Mouse (Mus musculus): ENCODE measurements around the gene Nid1. TPM values are rescaled to one million over a fixed set of nuclear protein-coding genes. Genes with fewer than 3 reads are reported as not detected.

Gene Nid1
- polyA plus RNA-seq, 1 experiment from 2014 or later, result 36.2 TPM

- ATAC-seq (ENCODE audit: low FRiP score, low TSS enrichment) (no peak), DNase-seq (ENCODE audit: low spot score) (no peak)
- 80% methylated on average over 6 of the region's 6 CpGs for WGBS
- Histone ChIP-seq H3K27me3 (ENCODE audit: control insufficient read depth, insufficient read depth, low read length) (no peaks in the 10 kb centered on the region), H3K4me1 (replicated peaks; ENCODE audit: control insufficient read depth, insufficient read depth) (no peaks in the 10 kb centered on the region), H3K36me3 (ENCODE audit: control insufficient read depth, insufficient read depth, low read length) (no peaks in the 10 kb centered on the region), H3K4me2 (replicated peaks; ENCODE audit: low read depth) (no peak overlapping the region), H3K9ac (ENCODE audit: low read length) (no peak overlapping the region), H3K9me3 (ENCODE audit: control insufficient read depth, low read length) (no peaks in the 10 kb centered on the region), H3K4me3 (ENCODE audit: low read depth, low read length) (no peak overlapping the region), H3K27ac (replicated peaks) (no peak overlapping the region)
- no peak for TF ChIP-seq CTCF (IDR thresholded peaks at IDR 0.05; ENCODE audit: low read depth)
- TF ChIP-seq EP300 (optimal IDR thresholded peaks at IDR 0.05), result no peak
Observed at GRCm38 (mm10) chr13:13548431-13549190, 111.3 kb downstream of the Nid1 start.

- H3K9me3 ChIP-seq (ENCODE audit: control insufficient read depth, low read length), result no peaks in the 10 kb centered on the region
- no peak overlapping the region for H3K4me2 ChIP-seq (replicated peaks; ENCODE audit: low read depth)
- H3K4me1 ChIP-seq (replicated peaks; ENCODE audit: control insufficient read depth, insufficient read depth), result no peaks in the 10 kb centered on the region
- H3K4me3 ChIP-seq (ENCODE audit: low read depth, low read length), result no peak overlapping the region
- H3K27ac ChIP-seq (replicated peaks), result no peak overlapping the region
- H3K27me3 ChIP-seq (ENCODE audit: control insufficient read depth, insufficient read depth, low read length), result no peaks in the 10 kb centered on the region
- no peak overlapping the region for H3K9ac ChIP-seq (ENCODE audit: low read length)
- DNase-seq (ENCODE audit: low spot score), result no peak
- no peaks in the 10 kb centered on the region for H3K36me3 ChIP-seq (ENCODE audit: control insufficient read depth, insufficient read depth, low read length)
- ATAC-seq (ENCODE audit: low FRiP score, low TSS enrichment), result no peak
- TF ChIP-seq EP300 (optimal IDR thresholded peaks at IDR 0.05), result no peak
- TF ChIP-seq CTCF (IDR thresholded peaks at IDR 0.05; ENCODE audit: low read depth), result no peak
- WGBS, result 65% methylated on average over 9 of the region's 9 CpGs
Observed at GRCm38 (mm10) chr13:13549687-13550660, 112.6 kb downstream of the Nid1 start.

GRCm38 (mm10) chr13:13552020-13552419, 114.7 kb downstream of the Nid1 start:
- TF ChIP-seq CTCF (IDR thresholded peaks at IDR 0.05; ENCODE audit: low read depth) (no peak), EP300 (optimal IDR thresholded peaks at IDR 0.05) (no peak)
- Histone ChIP-seq H3K9me3 (ENCODE audit: control insufficient read depth, low read length) (no peaks in the 10 kb centered on the region), H3K27me3 (ENCODE audit: control insufficient read depth, insufficient read depth, low read length) (no peaks in the 10 kb centered on the region), H3K4me1 (replicated peaks; ENCODE audit: control insufficient read depth, insufficient read depth) (no peaks in the 10 kb centered on the region), H3K4me2 (replicated peaks; ENCODE audit: low read depth) (no peak overlapping the region), H3K27ac (replicated peaks) (no peak overlapping the region), H3K4me3 (ENCODE audit: low read depth, low read length) (no peak overlapping the region), H3K9ac (ENCODE audit: low read length) (no peak overlapping the region), H3K36me3 (ENCODE audit: control insufficient read depth, insufficient read depth, low read length) (no peaks in the 10 kb centered on the region)
- WGBS, result 38% methylated on average over 3 of the region's 3 CpGs
- peak; percentile 32; the same call in 1 of the 2 replicates for ATAC-seq (ENCODE audit: low FRiP score, low TSS enrichment)
- DNase-seq (ENCODE audit: low spot score), result no peak

GRCm38 (mm10) chr13:13553660-13554059, 116.3 kb downstream of the Nid1 start:
- TF ChIP-seq CTCF (IDR thresholded peaks at IDR 0.05; ENCODE audit: low read depth) (no peak), EP300 (optimal IDR thresholded peaks at IDR 0.05) (no peak)
- Histone ChIP-seq H3K36me3 (ENCODE audit: control insufficient read depth, insufficient read depth, low read length) (no peaks in the 10 kb centered on the region), H3K9me3 (ENCODE audit: control insufficient read depth, low read length) (no peaks in the 10 kb centered on the region), H3K4me3 (ENCODE audit: low read depth, low read length) (no peak overlapping the region), H3K27ac (replicated peaks) (no peak overlapping the region), H3K4me2 (replicated peaks; ENCODE audit: low read depth) (no peak overlapping the region), H3K4me1 (replicated peaks; ENCODE audit: control insufficient read depth, insufficient read depth) (no peaks in the 10 kb centered on the region), H3K27me3 (ENCODE audit: control insufficient read depth, insufficient read depth, low read length) (no peaks in the 10 kb centered on the region), H3K9ac (ENCODE audit: low read length) (no peak overlapping the region)
- 73% methylated on average over 1 of the region's 1 CpGs for WGBS
- ATAC-seq (ENCODE audit: low FRiP score, low TSS enrichment) (no peak), DNase-seq (ENCODE audit: low spot score) (no peak)

GRCm38 (mm10) chr13:13555196-13555595, 117.8 kb downstream of the Nid1 start:
- H3K36me3 ChIP-seq (ENCODE audit: control insufficient read depth, insufficient read depth, low read length), result no peaks in the 10 kb centered on the region
- no peak for ATAC-seq (ENCODE audit: low FRiP score, low TSS enrichment)
- no peaks in the 10 kb centered on the region for H3K4me1 ChIP-seq (replicated peaks; ENCODE audit: control insufficient read depth, insufficient read depth)
- H3K9me3 ChIP-seq (ENCODE audit: control insufficient read depth, low read length), result no peaks in the 10 kb centered on the region
- H3K27ac ChIP-seq (replicated peaks), result no peak overlapping the region
- WGBS, result 82% methylated on average over 3 of the region's 3 CpGs
- TF ChIP-seq CTCF (IDR thresholded peaks at IDR 0.05; ENCODE audit: low read depth), result no peak
- no peak for TF ChIP-seq EP300 (optimal IDR thresholded peaks at IDR 0.05)
- no peak for DNase-seq (ENCODE audit: low spot score)
- H3K4me3 ChIP-seq (ENCODE audit: low read depth, low read length), result no peak overlapping the region
- no peaks in the 10 kb centered on the region for H3K27me3 ChIP-seq (ENCODE audit: control insufficient read depth, insufficient read depth, low read length)
- no peak overlapping the region for H3K4me2 ChIP-seq (replicated peaks; ENCODE audit: low read depth)
- H3K9ac ChIP-seq (ENCODE audit: low read length), result no peak overlapping the region

All from stomach, postnatal 0 days (tissue).